Mouse (Mus musculus) gastrocnemius, postnatal 14 days (tissue): ENCODE results near the gene Vmn2r104. TPM values are rescaled to one million over a fixed set of nuclear protein-coding genes. Genes with fewer than 3 reads are reported as not detected.

Experiments used
- DNase-seq: peaks from one replicate; pipeline ENCODE4 v3.0.0; 2021; ENCODE audit warnings: mixed read lengths
- intact Hi-C: fragments of 180-260 bp; cut with DNase I; formaldehyde crosslinking; loops from one replicate; pipeline ENCODE4 v1.15.1; 2025; ENCODE audit warnings: low total_unique reads
- long read RNA-seq, 2 experiments: library from polyadenylated mRNA; stranded (forward); transcript quantifications; one replicate each; pipeline ENCODE4 v2.0.0; 2021
- total RNA-seq, 2 experiments: library from RNA; stranded (reverse); gene quantifications; 2 replicates each; pipeline ENCODE4 v1.2.3; 2021

Gene Vmn2r104
- total RNA-seq, result not detected
- long read RNA-seq, experiment 1, result 0 reads
- long read RNA-seq, experiment 2, result 0 reads

- intact Hi-C loops, result no loop called here
Measured at GRCm38 (mm10) chr17:20048236-20048635, at the start of gene Vmn2r104. Gene Vmn2r104 (minus strand): TSS chr17:20048336.

GRCm38 (mm10) chr17:20074090-20074489 lies 26.0 kb upstream of the Vmn2r104 start:
- intact Hi-C loops, result no loop called here
- no peak for DNase-seq

More at GRCm38 (mm10) chr17:20048236-20048635, at the start of gene Vmn2r104:
- DNase-seq, result no peak

GRCm38 (mm10) chr17:20071656-20072396 lies 23.7 kb upstream of the Vmn2r104 start:
- intact Hi-C loops, result no loop called here

More at GRCm38 (mm10) chr17:20071656-20072396, 23.7 kb upstream of the Vmn2r104 start:
- no peak for DNase-seq

Other genes with a start within 250 kb of the Vmn2r104 start
- gene Fpr-rs7, start 65.9 kb upstream of the Vmn2r104 start, total RNA-seq, result not detected
- gene Fpr-rs6, start 134.8 kb upstream of the Vmn2r104 start, total RNA-seq, result not detected
- gene Vmn2r105, start 186.7 kb upstream of the Vmn2r104 start, total RNA-seq, result not detected
- gene Vmn2r106, start 237.2 kb upstream of the Vmn2r104 start, total RNA-seq, result not detected